In the genomic region with DNA sequence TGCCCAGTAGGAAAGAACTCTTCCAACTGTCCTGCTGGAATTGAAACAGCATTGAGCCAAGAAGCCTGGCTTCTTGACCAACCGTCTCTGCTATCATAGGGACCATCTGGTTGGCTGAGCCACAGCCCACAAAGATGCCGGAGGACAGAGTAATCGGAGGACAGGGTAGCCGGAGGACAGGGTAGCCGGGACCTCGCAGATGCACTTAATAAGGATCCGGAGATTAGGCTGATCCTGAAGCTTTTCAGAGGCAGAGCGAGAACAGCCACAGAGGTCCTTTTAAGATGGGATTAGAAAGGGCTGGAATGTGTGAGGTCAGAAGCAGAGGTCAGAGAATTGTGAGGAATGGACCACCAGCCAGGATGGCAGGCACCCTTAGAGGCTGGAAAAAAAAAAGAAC, we compare ENCODE assay signal across 31 mouse cellular contexts. TPM values are rescaled to one million over a fixed set of nuclear protein-coding genes. Genes with fewer than 3 reads are reported as not detected.
DNase-seq lines count a peak whose midpoint lies in the region; ATAC-seq and TF ChIP-seq lines count a peak whose summit lies in the region.
"Had no signal": no experiment of that assay in that cellular context is flagged by ENCODE, and none has a peak within 500 bp of the region (broad histone marks: within the 10 kb centered on the region; RNA-seq: fewer than 3 reads in every experiment).

No protein-coding gene starts in this region.

- H3K4me1 ChIP-seq in midbrain, embryonic 10.5 days = peaks cover 48% of the 10 kb centered on the region
- H3K4me1 ChIP-seq in midbrain, postnatal 0 days (ENCODE audit: insufficient read depth, low read length) = no peaks in the 10 kb centered on the region
- H3K4me1 ChIP-seq: intestine, embryonic 15.5 days; liver, embryonic 15.5 days had no signal

- 7% methylated on average over 8 of the region's 8 CpGs for WGBS in midbrain, embryonic 10.5 days
- WGBS in midbrain, postnatal 0 days = 14% methylated on average over 8 of the region's 8 CpGs

- H3K27me3 ChIP-seq in midbrain, embryonic 10.5 days (ENCODE audit: low read depth, poor library complexity, severe bottlenecking) = peaks cover 82% of the 10 kb centered on the region
- no peaks in the 10 kb centered on the region for H3K27me3 ChIP-seq in midbrain, postnatal 0 days (ENCODE audit: insufficient read depth, low read length)
- H3K27me3 ChIP-seq: intestine, embryonic 15.5 days; limb, embryonic 12.5 days; liver, embryonic 15.5 days; lung, embryonic 15.5 days; neural tube, embryonic 15.5 days had no signal

- DNase-seq in midbrain, embryonic 10.5 days (ENCODE audit: low spot score) = peak; percentile 69
- no peak for DNase-seq in midbrain, postnatal 0 days (ENCODE audit: low spot score)
- peak; percentile 65 for DNase-seq in embryo, embryonic 10.5 days (ENCODE audit: low spot score)
- DNase-seq in mesoderm, embryonic 11.5 days (ENCODE audit: low read depth, low spot score) = peak; percentile 25
- DNase-seq in adrenal gland, postnatal 4 days (ENCODE audit: low spot score in 2 of 2) = no peak
- DNase-seq in thymus, adult 18-20 months = no peak
- DNase-seq: adrenal gland, adult 8-10 months; cerebellum, adult 11 months; cerebellum, adult 9-10 months; cerebellum, postnatal 36 days; heart, postnatal 14 days; kidney, adult 2 months; kidney, postnatal 36 days; layer of hippocampus, postnatal 36 days; thymus, postnatal 4 days had no signal

- no peak for TF ChIP-seq CTCF in midbrain, postnatal 0 days (IDR thresholded peaks at IDR 0.05)

- no peak for ATAC-seq in midbrain, postnatal 0 days (ENCODE audit: low FRiP score)
- ATAC-seq in frontal cortex, adult (ENCODE audit: low TSS enrichment) = no peak
- ATAC-seq: CD4-positive, CD25-positive, alpha-beta regulatory T cell, adult 4 months; forebrain, embryonic 14.5 days; hindbrain, embryonic 16.5 days; intestine, embryonic 15.5 days; midbrain, embryonic 13.5 days had no signal

- H3K27ac ChIP-seq in midbrain, embryonic 10.5 days (replicated peaks) = peak overlapping the region; percentile 67; the same call in 1 of the 2 replicates
- no peak overlapping the region for H3K27ac ChIP-seq in midbrain, postnatal 0 days (ENCODE audit: low read depth, low read length)
- H3K27ac ChIP-seq: intestine, embryonic 15.5 days; limb, embryonic 12.5 days; liver, embryonic 15.5 days; lung, embryonic 15.5 days; midbrain, embryonic 13.5 days; neural tube, embryonic 15.5 days had no signal

- no peak overlapping the region for H3K4me2 ChIP-seq in midbrain, postnatal 0 days (ENCODE audit: low read depth, low read length, poor library complexity, severe bottlenecking)
- H3K4me2 ChIP-seq: intestine, embryonic 15.5 days; limb, embryonic 12.5 days; liver, embryonic 15.5 days; lung, embryonic 15.5 days; midbrain, embryonic 13.5 days; neural tube, embryonic 15.5 days had no signal

- no peak overlapping the region for H3K4me3 ChIP-seq in midbrain, embryonic 10.5 days
- no peak overlapping the region for H3K4me3 ChIP-seq in midbrain, postnatal 0 days (ENCODE audit: low read depth, low read length)
- H3K4me3 ChIP-seq: intestine, embryonic 15.5 days; limb, embryonic 12.5 days; liver, embryonic 15.5 days; lung, embryonic 15.5 days; midbrain, embryonic 13.5 days; neural tube, embryonic 15.5 days had no signal

- no peaks in the 10 kb centered on the region for H3K36me3 ChIP-seq in midbrain, embryonic 10.5 days
- H3K36me3 ChIP-seq in midbrain, postnatal 0 days (ENCODE audit: insufficient read depth, low read length) = no peaks in the 10 kb centered on the region
- H3K36me3 ChIP-seq: intestine, embryonic 15.5 days; limb, embryonic 12.5 days; liver, embryonic 15.5 days; lung, embryonic 15.5 days; midbrain, embryonic 13.5 days; neural tube, embryonic 15.5 days had no signal

- no peak overlapping the region for H3K9ac ChIP-seq in midbrain, postnatal 0 days (replicated peaks; ENCODE audit: low read length, poor library complexity, severe bottlenecking)
- H3K9ac ChIP-seq: intestine, embryonic 15.5 days; limb, embryonic 12.5 days; liver, embryonic 15.5 days; lung, embryonic 15.5 days; midbrain, embryonic 13.5 days; neural tube, embryonic 15.5 days had no signal

- no peaks in the 10 kb centered on the region for H3K9me3 ChIP-seq in midbrain, embryonic 10.5 days (replicated peaks)
- no peaks in the 10 kb centered on the region for H3K9me3 ChIP-seq in midbrain, postnatal 0 days (ENCODE audit: low read length)
- H3K9me3 ChIP-seq: intestine, embryonic 15.5 days; limb, embryonic 12.5 days; liver, embryonic 15.5 days; lung, embryonic 15.5 days; midbrain, embryonic 13.5 days; neural tube, embryonic 15.5 days had no signal

RNA-seq across cellular contexts. Expression of gene Bdkrb1, which starts 2.3 kb away (rescaled TPM):
- polyA plus RNA-seq in midbrain, embryonic 10.5 days (2016; fragmentation: Nextera tagmentation; extraction: Ambion mirVana) = not detected in 2 replicates
- total RNA-seq in midbrain, postnatal 0 days (2014; rRNA removed) = 0.22 and 0.24 TPM in 2 replicates
- 0.19 and 0.25 TPM in 2 replicates for polyA plus RNA-seq in midbrain, postnatal 0 days (2015; fragmentation: Nextera tagmentation; extraction: Ambion mirVana)
- not detected for total RNA-seq in adrenal gland, postnatal 4 days (2021)
- total RNA-seq: adrenal gland, adult 8-10 months; heart, postnatal 14 days; layer of hippocampus, postnatal 36 days; left cerebral cortex, postnatal 10 days; liver, adult 2 months; megakaryocyte progenitor cell, adult 5-6 weeks had no signal
- polyA plus RNA-seq: forebrain, embryonic 14.5 days; heart, embryonic 14.5 days; hindbrain, embryonic 11.5 days; kidney, adult 2 months; kidney, embryonic 16.5 days; limb, embryonic 12.5 days; liver, adult 2 months; liver, embryonic 15.5 days; neural tube, embryonic 15.5 days had no signal

RNA-seq across cellular contexts. Expression of gene Bdkrb2, which starts 42.2 kb away (rescaled TPM):
- 0.46 and 0.72 TPM in 2 replicates for polyA plus RNA-seq in midbrain, embryonic 10.5 days (2016; fragmentation: Nextera tagmentation; extraction: Ambion mirVana)
- total RNA-seq in midbrain, postnatal 0 days (2014; rRNA removed) = 1.6 and 2.9 TPM in 2 replicates
- polyA plus RNA-seq in midbrain, postnatal 0 days (2015; fragmentation: Nextera tagmentation; extraction: Ambion mirVana) = 0.64 and 0.97 TPM in 2 replicates
- 10 to 100 TPM in 1 of 2 experiments, 1 to 10 TPM in 1; 9.6 to 10.7 TPM for total RNA-seq in adrenal gland, postnatal 4 days (2021)
- total RNA-seq: megakaryocyte progenitor cell, adult 5-6 weeks had no signal
- polyA plus RNA-seq: CD4-positive, CD25-positive, alpha-beta regulatory T cell, adult 4 months; liver, adult 2 months had no signal

Comparison
In these comparisons a context has a peak if more than half of its experiments do, and no peak if none do; other contexts are left out.
1. DNase-seq: peak in midbrain, embryonic 10.5 days (single experiment), embryo, embryonic 10.5 days (single experiment) and mesoderm, embryonic 11.5 days (single experiment); none in midbrain, postnatal 0 days (single experiment), adrenal gland, postnatal 4 days (0 of 2) and thymus, adult 18-20 months (0 of 2).